Mouse (Mus musculus) MEL (cell line): ENCODE data around the gene Ankrd34a.

ENCODE experiments used
- CHD2 ChIP-seq: IDR thresholded peaks from 2 replicates; pipeline ENCODE4 v1.6.1; 2011; ENCODE audit warnings: low read length, improper control_type of control experiment
- CTCF ChIP-seq, 3 experiments: IDR thresholded peaks in 2 of 3; conservative IDR thresholded peaks in 1 of 3; 2 replicates each; pipeline ENCODE4 v1.5.1; 2011 to 2012; ENCODE audit warnings: low read length in 3 of 3, low read depth in 2 of 3, mild to moderate bottlenecking in 2 of 3, improper control_type of control experiment in 1 of 3, inconsistent platforms in 1 of 3, mixed read lengths in 1 of 3, moderate library complexity in 1 of 3; ENCODE audit not compliant: control insufficient read depth in 1 of 3, insufficient read depth in 1 of 3, poor library complexity in 1 of 3, severe bottlenecking in 1 of 3
- HCFC1 ChIP-seq: IDR thresholded peaks from 2 replicates; pipeline ENCODE4 v1.6.1; 2012; ENCODE audit warnings: low read depth, mild to moderate bottlenecking, inconsistent platforms, low read length, improper control_type of control experiment, moderate library complexity
- JUND ChIP-seq: IDR thresholded peaks from 2 replicates; pipeline ENCODE4 v1.6.1; 2011; ENCODE audit warnings: low read depth, mild to moderate bottlenecking, improper control_type of control experiment, low read length
- MAFK ChIP-seq: IDR thresholded peaks from 2 replicates; pipeline ENCODE4 v1.6.1; 2011; ENCODE audit warnings: low read depth, mild to moderate bottlenecking, low read length, improper control_type of control experiment, borderline replicate concordance
- TCF12 ChIP-seq: IDR thresholded peaks from 2 replicates; pipeline ENCODE4 v1.6.1; 2014; ENCODE audit warnings: low read depth, mild to moderate bottlenecking, inconsistent platforms, low read length, improper control_type of control experiment, moderate library complexity

GRCm38 (mm10) chr3:96563267-96563666 is 33.2 kb upstream of the Ankrd34a start:
- TF ChIP-seq HCFC1 = no peak
- TF ChIP-seq CTCF (IDR thresholded peaks at IDR 0.05 in 2 of 3, conservative IDR thresholded peaks at IDR 0.05 in 1 of 3; ENCODE audit: control insufficient read depth in 1 of 3, insufficient read depth in 1 of 3, low read depth in 2 of 3, low read length in 3 of 3, poor library complexity in 1 of 3, severe bottlenecking in 1 of 3) = no peak
- no peak for TF ChIP-seq CHD2
- TF ChIP-seq MAFK = no peak
- TF ChIP-seq JUND = no peak
- no peak for TF ChIP-seq TCF12
